Mouse (Mus musculus) inflammation-experienced regulatory T-cells, adult 6 months (primary cell): ENCODE results near the gene Klf11. TPM values are rescaled to one million over a fixed set of nuclear protein-coding genes. Genes with fewer than 3 reads are reported as not detected.
A peak's percentile ranks its signal among the peaks of the same experiment; 100 is the strongest.

ENCODE experiments used
- ATAC-seq: one replicate; pipeline ENCODE4 v1.8.0; 2017
- polyA plus RNA-seq, 3 experiments: library from polyadenylated mRNA; unstranded; fragments of 100-300 nt; shearing (Covaris generic); gene quantifications; one replicate each; pipeline ENCODE4 v1.2.1; 2017

The Klf11 gene
- polyA plus RNA-seq, 3 experiments from 2014 or later, result 2.3 to 3.6 (median 2.7) TPM

DNA sequence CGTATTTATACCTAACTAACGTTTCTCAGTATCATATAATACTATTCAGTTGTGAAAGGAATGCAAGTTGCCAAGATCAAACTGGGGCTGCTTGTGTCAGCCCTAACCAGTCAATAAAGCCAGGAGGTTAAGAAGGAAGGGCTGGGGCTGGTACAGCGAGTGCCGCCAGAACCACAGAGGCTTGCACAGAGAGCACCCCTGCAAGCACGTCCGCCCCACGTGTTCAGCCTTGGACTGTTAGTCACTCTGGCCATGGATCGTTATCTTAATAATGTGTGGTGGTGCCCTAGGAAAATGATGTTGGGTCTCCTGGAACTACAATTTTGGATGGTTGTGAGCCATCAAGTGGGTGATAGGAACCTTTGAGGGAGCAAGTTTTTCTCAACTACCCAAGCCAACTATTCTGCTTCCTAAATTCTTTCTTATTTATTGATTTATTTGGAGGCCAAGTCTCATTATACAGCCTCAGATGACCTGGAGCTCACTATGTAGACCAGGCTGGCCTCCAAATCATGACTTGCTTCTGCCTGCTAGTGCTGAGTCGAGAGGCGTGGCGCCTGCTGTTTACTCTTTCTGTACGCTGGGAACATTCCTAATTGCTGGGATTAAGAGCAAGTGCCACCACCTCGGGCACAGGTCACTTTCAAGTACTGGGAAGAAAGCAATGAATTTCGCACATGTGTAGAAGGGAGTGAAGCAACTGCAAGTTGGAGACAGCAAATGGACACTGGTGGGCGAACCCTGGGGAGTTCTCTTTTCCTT lies 54.6 kb downstream of the Klf11 start:
- no peak for ATAC-seq

- no peak for ATAC-seq
Observed at GRCm38 (mm10) chr12:24706764-24707479, 55.8 kb downstream of the Klf11 start.

- ATAC-seq, result no peak
Observed at GRCm38 (mm10) chr12:24707480-24707802, 56.4 kb downstream of the Klf11 start.

GRCm38 (mm10) chr12:24707954-24708823 lies 57.1 kb downstream of the Klf11 start, which contains the start of gene Rrm2:
Gene Rrm2 (plus strand): TSS chr12:24708241.
- ATAC-seq, result peak; percentile 84

DNA sequence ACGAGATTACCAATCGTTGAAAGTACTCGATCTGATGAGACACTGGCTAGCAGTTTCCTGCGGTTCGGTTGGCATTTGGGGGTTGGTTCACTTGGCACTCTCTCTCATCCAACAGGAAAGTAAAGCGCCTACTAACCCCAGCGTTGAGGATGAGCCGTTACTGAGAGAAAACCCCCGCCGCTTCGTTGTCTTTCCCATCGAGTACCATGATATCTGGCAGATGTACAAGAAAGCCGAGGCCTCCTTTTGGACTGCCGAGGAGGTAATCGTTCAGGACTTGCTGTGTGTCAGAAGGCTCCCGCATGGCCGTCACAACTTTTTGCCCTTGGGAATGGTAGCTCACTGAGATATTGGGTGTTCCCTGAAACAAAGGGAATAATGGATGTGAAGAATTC lies 57.7 kb downstream of the Klf11 start:
- ATAC-seq, result peak; percentile 3

- no peak for ATAC-seq
Observed at GRCm38 (mm10) chr12:24709409-24709808, 58.3 kb downstream of the Klf11 start.

DNA sequence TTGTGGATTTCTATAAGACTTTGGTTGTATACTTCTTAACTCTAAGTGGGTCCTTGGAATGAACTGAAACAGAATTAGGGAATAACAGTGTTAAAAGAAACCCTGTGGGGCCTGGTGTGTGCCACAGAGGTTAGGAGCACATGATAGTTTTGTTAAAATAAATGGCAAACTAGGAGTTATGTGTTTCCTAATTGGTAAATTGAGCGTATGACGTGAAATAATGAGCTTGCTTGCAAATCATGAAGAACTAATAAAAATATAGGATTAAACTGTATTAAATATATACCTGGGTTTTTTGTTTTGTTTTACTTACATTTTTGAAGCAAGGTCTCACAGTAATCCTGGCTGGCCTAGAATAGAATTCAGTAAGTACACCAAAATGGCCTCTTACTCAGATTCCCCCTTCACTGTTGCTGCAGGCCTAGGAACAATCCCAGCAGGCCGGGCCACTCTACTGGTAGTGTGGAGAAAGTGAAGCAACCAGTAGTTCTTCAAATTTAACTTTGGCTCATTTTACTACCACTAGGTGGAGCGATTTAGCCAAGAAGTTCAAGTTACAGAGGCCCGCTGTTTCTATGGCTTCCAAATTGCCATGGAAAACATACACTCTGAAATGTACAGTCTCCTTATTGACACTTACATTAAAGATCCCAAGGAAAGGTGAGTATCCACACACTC lies 58.9 kb downstream of the Klf11 start:
- peak; percentile 60 for ATAC-seq

DNA sequence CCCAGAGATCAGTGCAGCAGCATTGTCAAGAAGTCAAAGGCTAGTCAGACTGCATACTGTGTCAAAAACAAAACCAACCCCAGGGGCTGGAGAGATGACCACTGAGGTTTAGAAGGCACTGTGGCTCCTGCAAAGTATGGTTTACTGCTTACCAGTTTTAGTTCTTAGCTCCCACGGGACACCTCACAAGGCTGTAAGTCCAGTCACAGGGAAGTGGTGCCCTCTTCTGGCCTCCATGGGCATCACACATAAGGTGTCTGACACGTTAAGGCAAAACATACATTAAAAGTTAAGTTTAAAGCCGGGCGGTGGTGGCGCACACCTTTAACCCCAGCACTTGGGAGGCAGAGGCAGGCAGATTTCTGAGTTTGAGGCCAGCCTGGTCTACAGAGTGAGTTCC lies 59.6 kb downstream of the Klf11 start:
- ATAC-seq, result no peak

Other genes starting within 250 kb of the Klf11 start
- 10 to 100 TPM; 66.4 to 86.6 (median 67.8) TPM for gene Taf1b, start 152.9 kb upstream of the Klf11 start, polyA plus RNA-seq
- 1 to 10 TPM; 3.3 to 4.7 (median 4.0) TPM for gene Grhl1, start 79.0 kb upstream of the Klf11 start, polyA plus RNA-seq
- gene Cys1, start 30.5 kb downstream of the Klf11 start, polyA plus RNA-seq, result not detected
- 100 to 1,000 TPM in 1 of 3 experiments, 10 to 100 TPM in 2; 41.3 to 492 (median 44.8) TPM for gene Rrm2, start 57.0 kb downstream of the Klf11 start, polyA plus RNA-seq
- not detected for gene Mboat2, start 179.6 kb downstream of the Klf11 start, polyA plus RNA-seq